ENCODE assay signal across 16 mouse cellular contexts in genomic region chr11:112925140-112925539, GRCm38 (mm10).
DNase-seq lines count a peak whose midpoint lies in the region; ATAC-seq and TF ChIP-seq lines count a peak whose summit lies in the region.
"Had no signal": no experiment of that assay in that cellular context is flagged by ENCODE, and none has a peak within 500 bp of the region (broad histone marks: within the 10 kb centered on the region; RNA-seq: fewer than 3 reads in every experiment).

No protein-coding gene starts in this region.

- DNase-seq in forebrain, embryonic 10.5 days (ENCODE audit: extremely low spot score, low spot score) = peak; percentile 22
- DNase-seq in forebrain, postnatal 0 days = no peak
- peak; percentile 20 for DNase-seq in ES-CJ7 (ENCODE audit: low read depth, low spot score)
- peak; percentile 59 for DNase-seq in embryonic facial prominence, embryonic 11.5 days (ENCODE audit: low spot score)
- peak; percentile 57 for DNase-seq in limb, embryonic 11.5 days (ENCODE audit: low spot score)
- DNase-seq in frontal cortex, postnatal 25 days (ENCODE audit: low spot score in 2 of 2) = no peak
- DNase-seq in kidney, adult 8-10 months = no peak
- no peak for DNase-seq in cerebellum, postnatal 4 days (ENCODE audit: low spot score in 2 of 2)
- DNase-seq: B cell, adult 2 months; cerebellum, adult 2 months; heart, adult 11 months; kidney, adult 9 months; right cerebral cortex, postnatal 4 days had no signal

- H3K9me3 ChIP-seq in forebrain, embryonic 10.5 days = no peaks in the 10 kb centered on the region
- H3K9me3 ChIP-seq in forebrain, postnatal 0 days (ENCODE audit: low read length) = no peaks in the 10 kb centered on the region
- H3K9me3 ChIP-seq in embryonic facial prominence, embryonic 11.5 days (replicated peaks; ENCODE audit: control insufficient read depth, low read length) = no peaks in the 10 kb centered on the region
- H3K9me3 ChIP-seq in limb, embryonic 11.5 days (ENCODE audit: control insufficient read depth, low read length) = no peaks in the 10 kb centered on the region
- H3K9me3 ChIP-seq: liver, embryonic 12.5 days had no signal

- ATAC-seq in forebrain, postnatal 0 days = no peak
- no peak for ATAC-seq in embryonic facial prominence, embryonic 11.5 days (replicated peaks; ENCODE audit: insufficient number of reproducible peaks, low FRiP score, low TSS enrichment, low read depth)
- ATAC-seq in limb, embryonic 11.5 days (ENCODE audit: insufficient number of reproducible peaks, low FRiP score, low TSS enrichment, low read depth) = no peak
- ATAC-seq: hindbrain, embryonic 16.5 days; liver, embryonic 12.5 days had no signal

- H3K4me3 ChIP-seq in forebrain, embryonic 10.5 days = no peak overlapping the region
- H3K4me3 ChIP-seq in forebrain, postnatal 0 days (ENCODE audit: low read depth, low read length) = no peak overlapping the region
- no peak overlapping the region for H3K4me3 ChIP-seq in embryonic facial prominence, embryonic 11.5 days (ENCODE audit: low read depth, low read length)
- H3K4me3 ChIP-seq in limb, embryonic 11.5 days (ENCODE audit: low read depth, low read length) = no peak overlapping the region
- H3K4me3 ChIP-seq: liver, embryonic 12.5 days had no signal

- no peak overlapping the region for H3K4me2 ChIP-seq in forebrain, postnatal 0 days (ENCODE audit: low read depth)
- H3K4me2 ChIP-seq in embryonic facial prominence, embryonic 11.5 days (ENCODE audit: low read depth, low read length) = no peak overlapping the region
- no peak overlapping the region for H3K4me2 ChIP-seq in limb, embryonic 11.5 days (ENCODE audit: low read depth, severe bottlenecking)
- H3K4me2 ChIP-seq: liver, embryonic 12.5 days had no signal

- WGBS in forebrain, embryonic 10.5 days = 61% methylated on average over 6 of the region's 6 CpGs
- 31% methylated on average over 6 of the region's 6 CpGs for WGBS in forebrain, postnatal 0 days
- WGBS in embryonic facial prominence, embryonic 11.5 days = 58% methylated on average over 6 of the region's 6 CpGs
- 47% methylated on average over 6 of the region's 6 CpGs for WGBS in limb, embryonic 11.5 days

- H3K36me3 ChIP-seq in forebrain, embryonic 10.5 days (replicated peaks) = no peaks in the 10 kb centered on the region
- no peaks in the 10 kb centered on the region for H3K36me3 ChIP-seq in forebrain, postnatal 0 days (ENCODE audit: insufficient read depth)
- no peaks in the 10 kb centered on the region for H3K36me3 ChIP-seq in embryonic facial prominence, embryonic 11.5 days (replicated peaks; ENCODE audit: control insufficient read depth, insufficient read depth, low read depth, low read length)
- H3K36me3 ChIP-seq in limb, embryonic 11.5 days (ENCODE audit: control insufficient read depth, insufficient read depth, low read length) = no peaks in the 10 kb centered on the region
- H3K36me3 ChIP-seq: G1E; liver, embryonic 12.5 days had no signal

- H3K27ac ChIP-seq in forebrain, embryonic 10.5 days = peak overlapping the region; percentile 51; the same call in 1 of the 2 replicates
- no peak overlapping the region for H3K27ac ChIP-seq in forebrain, postnatal 0 days (ENCODE audit: low read depth, low read length)
- no peak overlapping the region for H3K27ac ChIP-seq in embryonic facial prominence, embryonic 11.5 days (replicated peaks; ENCODE audit: low read depth, low read length)
- H3K27ac ChIP-seq in limb, embryonic 11.5 days (replicated peaks; ENCODE audit: low read depth, low read length) = no peak overlapping the region
- H3K27ac ChIP-seq: liver, embryonic 12.5 days had no signal

- peaks cover 14% of the 10 kb centered on the region for H3K4me1 ChIP-seq in forebrain, embryonic 10.5 days
- H3K4me1 ChIP-seq in forebrain, postnatal 0 days (ENCODE audit: insufficient read depth) = 0 out of 2 replicates have a peak, but pooled peaks cover 3% of the 10 kb centered on the region
- H3K4me1 ChIP-seq in embryonic facial prominence, embryonic 11.5 days (ENCODE audit: control insufficient read depth, insufficient read depth, low read length) = no peaks in the 10 kb centered on the region
- H3K4me1 ChIP-seq in limb, embryonic 11.5 days (ENCODE audit: control insufficient read depth, insufficient read depth, low read length) = peaks cover 6% of the 10 kb centered on the region; the same call in 1 of the 2 replicates
- H3K4me1 ChIP-seq: liver, embryonic 12.5 days had no signal

- no peak for TF ChIP-seq CTCF in forebrain, postnatal 0 days (IDR thresholded peaks at IDR 0.05; ENCODE audit: low read depth)

- H3K9ac ChIP-seq in forebrain, postnatal 0 days = no peak overlapping the region
- no peak overlapping the region for H3K9ac ChIP-seq in embryonic facial prominence, embryonic 11.5 days (replicated peaks; ENCODE audit: low read length)
- no peak overlapping the region for H3K9ac ChIP-seq in limb, embryonic 11.5 days (ENCODE audit: low read length)
- H3K9ac ChIP-seq: liver, embryonic 12.5 days had no signal

- no peaks in the 10 kb centered on the region for H3K27me3 ChIP-seq in forebrain, embryonic 10.5 days (ENCODE audit: poor library complexity, severe bottlenecking)
- H3K27me3 ChIP-seq in forebrain, postnatal 0 days (ENCODE audit: insufficient read depth, low read length) = no peaks in the 10 kb centered on the region
- H3K27me3 ChIP-seq in embryonic facial prominence, embryonic 11.5 days (ENCODE audit: control insufficient read depth, insufficient read depth, low read length) = no peaks in the 10 kb centered on the region
- no peaks in the 10 kb centered on the region for H3K27me3 ChIP-seq in limb, embryonic 11.5 days (ENCODE audit: control insufficient read depth, insufficient read depth, low read length)
- H3K27me3 ChIP-seq: liver, embryonic 12.5 days had no signal

Comparison
In these comparisons a context has a peak if more than half of its experiments do, and no peak if none do; other contexts are left out.
1. DNase-seq: peak in forebrain, embryonic 10.5 days (single experiment), ES-CJ7 (single experiment), embryonic facial prominence, embryonic 11.5 days (single experiment) and limb, embryonic 11.5 days (single experiment); none in forebrain, postnatal 0 days (single experiment), frontal cortex, postnatal 25 days (0 of 2), kidney, adult 8-10 months (0 of 2) and cerebellum, postnatal 4 days (0 of 2).